Mouse (Mus musculus) megakaryocyte, embryonic 14.5 days (primary cell): ENCODE measurements around the gene Spi1.

ENCODE experiments used
- FLI1 ChIP-seq: IDR thresholded peaks from 2 replicates; pipeline ENCODE4 v1.6.1; 2012; ENCODE audit warnings: low read length, inconsistent platforms, mixed read lengths
- GATA1 ChIP-seq: IDR thresholded peaks from 3 replicates; pipeline ENCODE4 v1.6.1; 2012; ENCODE audit warnings: mixed read lengths, low read length, inconsistent platforms, borderline replicate concordance

- no peak for TF ChIP-seq GATA1
- TF ChIP-seq FLI1, result no peak
These were observed 12.7 kb upstream of the Spi1 start for GRCm38 (mm10) chr2:91069306-91070000.
